Mouse (Mus musculus) heart, postnatal 0 days (tissue): Measurements from ENCODE around the gene Slc37a1. TPM values are rescaled to one million over a fixed set of nuclear protein-coding genes. Genes with fewer than 3 reads are reported as not detected.
"Not testable (repeated sequence)": the region's sequence is repeated elsewhere in the genome, so short reads cannot be mapped to it uniquely, and the experiment has no call there.

ENCODE experiments used
- ATAC-seq: fragments of 200-750 bp; cut with Nextera tagmentation; 2 replicates; pipeline ENCODE4 v1.8.0; 2017; ENCODE audit warnings: low read depth, moderate number of reproducible peaks, moderate library complexity; ENCODE audit not compliant: insufficient read depth
- DNase-seq: peaks from one replicate; pipeline ENCODE4 v3.0.0-alpha.2; 2016; ENCODE audit warnings: low spot score
- H3K27ac ChIP-seq: fragments of 300-500 bp; sonication (generic); 2 replicates; pipeline ENCODE4 v1.5.1; 2014; ENCODE audit warnings: low read depth, mild to moderate bottlenecking
- H3K27me3 ChIP-seq: fragments of 300-500 bp; sonication (generic); 2 replicates; pipeline ENCODE4 v1.6.1; 2014; ENCODE audit warnings: low read length, mixed read lengths; ENCODE audit not compliant: control insufficient read depth, insufficient read depth
- H3K36me3 ChIP-seq: fragments of 300-500 bp; sonication (generic); replicated peaks from 2 replicates; pipeline ENCODE4 v1.6.1; 2014; ENCODE audit warnings: low read length, mixed read lengths; ENCODE audit not compliant: control insufficient read depth, insufficient read depth
- H3K4me1 ChIP-seq: fragments of 300-500 bp; sonication (generic); 2 replicates; pipeline ENCODE4 v1.6.1; 2014; ENCODE audit warnings: antibody characterized with exemption; ENCODE audit not compliant: control insufficient read depth, insufficient read depth
- H3K4me2 ChIP-seq: fragments of 300-500 bp; sonication (generic); 2 replicates; pipeline ENCODE4 v1.6.1; 2014; ENCODE audit warnings: low read depth, mild to moderate bottlenecking, low read length, moderate library complexity
- H3K4me3 ChIP-seq: fragments of 300-500 bp; sonication (generic); 2 replicates; pipeline ENCODE4 v1.5.1; 2014; ENCODE audit warnings: low read depth, low read length
- H3K9ac ChIP-seq: fragments of 300-500 bp; sonication (generic); replicated peaks from 2 replicates; pipeline ENCODE4 v1.6.1; 2014; ENCODE audit warnings: low read depth, low read length, mixed read lengths
- H3K9me3 ChIP-seq: fragments of 300-500 bp; sonication (generic); replicated peaks from 2 replicates; pipeline ENCODE4 v1.6.1; 2016; ENCODE audit warnings: low read length; ENCODE audit not compliant: control insufficient read depth
- CTCF ChIP-seq: IDR thresholded peaks from 2 replicates; pipeline ENCODE4 v1.5.1; 2016; ENCODE audit warnings: antibody characterized with exemption, control low read depth, low read depth
- EP300 ChIP-seq: IDR thresholded peaks from 2 replicates; pipeline ENCODE4 v1.6.1; 2016; ENCODE audit warnings: antibody characterized with exemption, low read depth
- whole genome bisulfite sequencing: fragments of 180-500 bp; shearing (Covaris S2); extraction: QIAGEN DNeasy Blood & Tissue Kit; methylation state at CpG from one replicate; pipeline ENCODE4 v1.1.7; 2014; 5-methylcytosine and 5-hydroxymethylcytosine counted together
- polyA plus RNA-seq: library from polyadenylated mRNA; unstranded; fragments of >200 nt; fragmentation: Nextera tagmentation; extraction: Ambion mirVana; gene quantifications from 2 replicates; pipeline ENCODE4 v1.2.1, GENCODE M21; 2015
- total RNA-seq: library from RNA; depleted of rRNA; stranded (reverse); fragments of >200 nt; gene quantifications from 2 replicates; pipeline ENCODE4 v1.2.3, GENCODE M21; 2014; ENCODE audit warnings: low replicate concordance

The Slc37a1 gene
- total and polyA plus RNA-seq, 2 experiments from 2014 or later: 13.5 to 37.9 TPM

GRCm38 (mm10) chr17:31344816-31345215 lies 58.2 kb downstream of the Slc37a1 start:
- H3K4me2 ChIP-seq: no peak overlapping the region
- DNase-seq (no peak), ATAC-seq (no peak)
- no peak overlapping the region for H3K4me3 ChIP-seq
- H3K4me1 ChIP-seq: no peaks in the 10 kb centered on the region
- TF ChIP-seq EP300 (no peak), CTCF (no peak)
- no peak overlapping the region for H3K9ac ChIP-seq
- 90% methylated on average over 3 of the region's 3 CpGs for WGBS
- no peaks in the 10 kb centered on the region for H3K9me3 ChIP-seq
- H3K27ac ChIP-seq: no peak overlapping the region
- H3K36me3 ChIP-seq: no peaks in the 10 kb centered on the region
- H3K27me3 ChIP-seq: no peaks in the 10 kb centered on the region

DNA sequence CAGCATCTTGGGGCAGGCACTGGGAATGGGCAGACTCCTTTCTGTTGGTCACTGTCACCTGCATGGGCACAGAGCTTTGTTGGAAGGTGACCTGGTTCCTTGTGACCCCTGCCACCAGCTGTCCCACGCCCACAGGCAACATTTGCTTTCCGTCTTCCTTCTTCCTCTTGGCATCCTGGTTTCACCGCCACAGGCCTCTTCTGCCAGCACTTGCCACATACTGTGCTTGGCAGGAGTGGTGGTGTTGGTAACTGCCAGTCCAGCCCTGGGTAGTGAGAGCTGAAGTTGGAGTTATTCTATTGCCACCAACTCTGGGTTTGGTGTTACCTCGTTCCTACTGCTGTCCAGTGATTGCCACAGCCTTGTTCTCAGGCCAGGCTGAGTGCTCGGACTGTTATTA lies 61.5 kb downstream of the Slc37a1 start:
- DNase-seq: no peak
- H3K4me1 ChIP-seq: 0 out of 2 replicates have a peak, but pooled peaks cover 5% of the 10 kb centered on the region
- H3K4me3 ChIP-seq: no peak overlapping the region
- H3K9me3 ChIP-seq: no peaks in the 10 kb centered on the region
- no peak overlapping the region for H3K9ac ChIP-seq
- no peaks in the 10 kb centered on the region for H3K27me3 ChIP-seq
- no peak overlapping the region for H3K27ac ChIP-seq
- no peak for ATAC-seq
- TF ChIP-seq CTCF (no peak), EP300 (no peak)
- 75% methylated on average over 5 of the region's 5 CpGs for WGBS
- no peaks in the 10 kb centered on the region for H3K36me3 ChIP-seq
- H3K4me2 ChIP-seq: no peak overlapping the region

DNA sequence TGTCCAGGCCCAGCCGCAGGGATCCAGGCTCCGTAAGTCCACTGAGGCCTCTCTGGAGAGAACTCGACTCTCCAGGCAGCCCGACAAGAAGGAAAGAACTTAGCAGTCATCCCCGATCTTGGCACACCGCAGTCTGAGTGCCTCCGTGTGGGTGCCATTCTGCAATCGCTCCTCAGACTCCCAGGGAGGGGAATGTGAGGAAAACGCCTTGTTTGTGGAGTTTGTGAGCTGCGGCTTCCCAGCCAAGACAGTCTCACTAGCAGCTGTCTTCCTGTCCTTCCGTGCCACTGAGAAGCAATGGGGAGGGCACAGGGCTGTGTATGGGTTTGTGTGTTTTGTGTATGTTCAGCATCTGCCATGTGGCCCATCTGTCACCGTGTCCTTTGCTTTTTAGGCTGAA lies 62.8 kb downstream of the Slc37a1 start:
- 0 out of 2 replicates have a peak, but pooled peaks cover 5% of the 10 kb centered on the region for H3K4me1 ChIP-seq
- DNase-seq (no peak), ATAC-seq (no peak)
- no peaks in the 10 kb centered on the region for H3K9me3 ChIP-seq
- H3K4me3 ChIP-seq: no peak overlapping the region
- H3K9ac ChIP-seq: no peak overlapping the region
- no peaks in the 10 kb centered on the region for H3K36me3 ChIP-seq
- WGBS: 82% methylated on average over 12 of the region's 12 CpGs
- TF ChIP-seq EP300 (no peak), CTCF (no peak)
- H3K27ac ChIP-seq: no peak overlapping the region
- no peak overlapping the region for H3K4me2 ChIP-seq
- H3K27me3 ChIP-seq: no peaks in the 10 kb centered on the region

GRCm38 (mm10) chr17:31351984-31352383 lies 65.4 kb downstream of the Slc37a1 start:
- ATAC-seq: no peak
- 48% methylated on average over 8 of the region's 8 CpGs for WGBS

DNA sequence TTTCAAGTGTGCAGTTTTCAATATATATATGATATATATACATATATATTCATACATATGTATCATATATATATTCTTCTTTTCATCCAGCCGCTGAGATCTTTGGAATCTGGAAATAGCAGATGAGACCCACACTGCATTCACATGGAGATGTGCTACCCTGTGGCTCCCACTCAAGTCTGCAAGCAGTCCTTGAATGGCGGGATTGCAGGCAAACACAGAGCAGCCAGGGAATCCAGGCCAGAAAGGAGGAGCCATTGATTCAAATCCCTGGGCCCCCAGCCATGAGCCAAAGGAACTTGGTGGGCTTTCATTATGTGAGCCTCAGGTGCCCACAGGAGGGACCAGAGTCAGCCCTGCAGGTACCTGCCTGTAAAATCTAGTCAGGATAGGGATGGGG lies 66.7 kb downstream of the Slc37a1 start:
- Histone ChIP-seq H3K4me2 (no peak overlapping the region), H3K4me1 (0 out of 2 replicates have a peak, but pooled peaks cover 5% of the 10 kb centered on the region), H3K4me3 (no peak overlapping the region), H3K27me3 (no peaks in the 10 kb centered on the region), H3K9ac (no peak overlapping the region), H3K27ac (no peak overlapping the region), H3K9me3 (no peaks in the 10 kb centered on the region), H3K36me3 (no peaks in the 10 kb centered on the region)
- TF ChIP-seq EP300 (no peak), CTCF (no peak)
- DNase-seq (no peak), ATAC-seq (no peak)
- 74% methylated on average over 2 of the region's 2 CpGs for WGBS

More at GRCm38 (mm10) chr17:31351984-31352383, 65.4 kb downstream of the Slc37a1 start:
- Histone ChIP-seq H3K36me3 (no peaks in the 10 kb centered on the region), H3K9me3 (no peaks in the 10 kb centered on the region), H3K4me3 (no peak overlapping the region), H3K4me2 (no peak overlapping the region), H3K27me3 (no peaks in the 10 kb centered on the region), H3K27ac (no peak overlapping the region), H3K4me1 (0 out of 2 replicates have a peak, but pooled peaks cover 5% of the 10 kb centered on the region), H3K9ac (no peak overlapping the region)
- TF ChIP-seq CTCF (no peak), EP300 (no peak)
- DNase-seq: no peak

GRCm38 (mm10) chr17:31354684-31355083 lies 68.1 kb downstream of the Slc37a1 start:
- not testable (repeated sequence) for H3K27me3 ChIP-seq, DNase-seq, ATAC-seq, H3K4me1 ChIP-seq, H3K4me3 ChIP-seq, H3K4me2 ChIP-seq, H3K9ac ChIP-seq, H3K27ac ChIP-seq, H3K9me3 ChIP-seq, H3K36me3 ChIP-seq
- 53% methylated on average over 3 of the region's 3 CpGs for WGBS
